Mouse (Mus musculus) limb, embryonic 13.5 days (tissue): ENCODE measurements around the gene Asb12. TPM values are rescaled to one million over a fixed set of nuclear protein-coding genes. Genes with fewer than 3 reads are reported as not detected.
A peak's percentile ranks its signal among the peaks of the same experiment; 100 is the strongest.
"Not testable (repeated sequence)": the region's sequence is repeated elsewhere in the genome, so short reads cannot be mapped to it uniquely, and the experiment has no call there.

Experiments used
- ATAC-seq: fragments of 200-750 bp; cut with Nextera tagmentation; 2 replicates; pipeline ENCODE4 v1.8.0; 2017; ENCODE audit warnings: low read depth, moderate number of reproducible peaks, moderate TSS enrichment; ENCODE audit not compliant: low FRiP score
- H3K27ac ChIP-seq: fragments of 300-500 bp; sonication (generic); 2 replicates; pipeline ENCODE4 v1.5.1; 2015; ENCODE audit warnings: inconsistent platforms, mild to moderate bottlenecking, moderate library complexity
- H3K27me3 ChIP-seq: fragments of 300-500 bp; sonication (generic); 2 replicates; pipeline ENCODE4 v1.6.1; 2015; ENCODE audit warnings: mild to moderate bottlenecking, inconsistent platforms
- H3K36me3 ChIP-seq: fragments of 300-500 bp; sonication (generic); 2 replicates; pipeline ENCODE4 v1.6.1; 2015; ENCODE audit warnings: inconsistent platforms, mild to moderate bottlenecking, moderate library complexity
- H3K4me1 ChIP-seq: fragments of 300-500 bp; sonication (generic); 2 replicates; pipeline ENCODE4 v1.6.1; 2015; ENCODE audit warnings: inconsistent platforms
- H3K4me2 ChIP-seq: fragments of 300-500 bp; sonication (generic); replicated peaks from 2 replicates; pipeline ENCODE4 v1.6.1; 2015; ENCODE audit warnings: inconsistent platforms, mild to moderate bottlenecking, moderate library complexity
- H3K4me3 ChIP-seq: fragments of 300-500 bp; sonication (generic); 2 replicates; pipeline ENCODE4 v1.5.1; 2015; ENCODE audit warnings: moderate library complexity, mild to moderate bottlenecking, inconsistent platforms
- H3K9ac ChIP-seq: fragments of 300-500 bp; sonication (generic); 2 replicates; pipeline ENCODE4 v1.6.1; 2015; ENCODE audit warnings: mild to moderate bottlenecking, inconsistent platforms
- H3K9me3 ChIP-seq: fragments of 300-500 bp; sonication (generic); 2 replicates; pipeline ENCODE4 v1.6.1; 2016; ENCODE audit warnings: inconsistent platforms
- WGBS: fragments of 180-500 bp; shearing (Covaris S2); methylation state at CpG from one replicate; pipeline ENCODE4 v1.1.7; 2015; 5-methylcytosine and 5-hydroxymethylcytosine counted together
- polyA plus RNA-seq: library from polyadenylated mRNA; unstranded; fragments of >200 nt; fragmentation: Nextera tagmentation; extraction: Ambion mirVana; gene quantifications from 2 replicates; pipeline ENCODE4 v1.2.1, GENCODE M21; 2015

Gene Asb12
- 0.11 and 0.22 TPM in 2 replicates for polyA plus RNA-seq

DNA sequence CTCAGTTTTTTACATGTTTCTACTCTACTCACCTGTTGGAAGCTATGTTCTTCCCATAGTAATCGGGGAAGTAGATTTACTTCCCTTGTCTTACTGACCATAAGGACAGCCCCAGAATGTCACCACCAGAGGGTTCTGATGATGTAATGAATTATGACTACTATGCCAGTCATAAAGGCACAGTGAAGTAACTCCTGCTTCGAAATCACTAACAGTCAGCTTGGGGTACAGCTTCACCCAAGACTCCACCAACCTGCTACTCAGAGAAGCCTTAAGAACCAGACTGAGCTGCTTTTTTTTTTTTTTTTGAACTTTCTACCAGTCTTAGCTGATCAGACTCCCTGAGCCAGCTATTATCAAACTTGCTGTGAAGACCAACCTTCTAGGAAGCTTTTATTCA is at the start of gene Asb12, which contains the start of gene Pfn5:
Gene Asb12 (minus strand): TSS at position 101 of the 400 bp plus-strand sequence.
Gene Pfn5 (plus strand): TSS at position 218 of the 400 bp plus-strand sequence.
- Histone ChIP-seq H3K9ac (no peak within 1 kb of the TSS), H3K36me3 (no peaks in the 10 kb centered on the region), H3K4me3 (no peak within 1 kb of the TSS), H3K4me1 (no peaks in the 10 kb centered on the region), H3K9me3 (no peaks in the 10 kb centered on the region), H3K27me3 (no peaks in the 10 kb centered on the region), H3K4me2 (no peak within 1 kb of the TSS), H3K27ac (no peak within 1 kb of the TSS)
- no peak for ATAC-seq
- 83% methylated on average over 2 of the region's 2 CpGs for WGBS

DNA sequence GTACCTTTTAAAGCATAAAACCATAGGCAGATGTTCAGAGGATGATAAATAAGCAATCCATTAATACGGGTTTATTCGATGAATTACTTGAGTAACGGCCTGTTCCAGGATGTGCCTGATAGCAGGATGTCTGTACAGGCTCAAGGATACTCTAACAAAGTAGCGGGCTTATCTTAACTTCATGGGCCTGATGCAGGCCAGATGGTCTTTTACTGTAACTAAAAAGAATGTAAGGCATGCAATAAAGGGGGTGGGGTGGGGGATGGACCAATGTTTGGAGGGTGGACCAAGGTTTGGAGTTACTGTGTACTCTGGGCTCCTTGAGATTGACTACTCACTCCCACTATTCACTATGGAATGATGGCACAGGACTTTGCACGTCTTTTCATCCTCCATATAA is 42.8 kb upstream of the Asb12 start:
- H3K4me2 ChIP-seq: no peak overlapping the region
- no peak overlapping the region for H3K4me3 ChIP-seq
- no peaks in the 10 kb centered on the region; the same call in 1 of the 2 replicates for H3K27me3 ChIP-seq
- ATAC-seq: peak; percentile 44; the same call in 1 of the 2 replicates
- H3K27ac ChIP-seq: no peak overlapping the region
- no peak overlapping the region for H3K9ac ChIP-seq
- no peaks in the 10 kb centered on the region for H3K36me3 ChIP-seq
- H3K9me3 ChIP-seq: no peaks in the 10 kb centered on the region
- WGBS: 54% methylated on average over 5 of the region's 5 CpGs
- H3K4me1 ChIP-seq: no peaks in the 10 kb centered on the region

DNA sequence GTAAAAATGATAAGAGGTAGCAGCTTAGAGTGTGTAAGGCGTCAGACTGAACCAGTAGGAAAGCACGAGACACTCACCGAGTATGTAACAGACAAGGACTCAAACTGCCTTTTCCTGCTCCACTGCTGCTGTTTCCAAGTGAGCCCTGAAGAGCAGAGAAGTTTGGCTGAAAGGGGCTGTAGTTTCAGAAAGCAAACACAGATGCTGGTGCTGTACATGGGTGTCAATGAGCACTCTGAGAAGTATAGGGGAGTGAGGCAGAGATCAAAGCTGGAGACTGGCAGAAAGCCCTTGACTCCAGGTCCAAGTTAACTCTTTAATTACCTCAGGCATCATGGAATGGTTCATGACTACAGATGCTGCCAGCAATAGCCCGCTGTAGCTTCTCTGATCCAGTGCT is 3.5 kb downstream of the Asb12 start:
- H3K9me3 ChIP-seq: no peaks in the 10 kb centered on the region
- no peak for ATAC-seq
- H3K4me2 ChIP-seq: no peak overlapping the region
- no peak overlapping the region for H3K27ac ChIP-seq
- no peak overlapping the region for H3K9ac ChIP-seq
- no peaks in the 10 kb centered on the region for H3K4me1 ChIP-seq
- H3K4me3 ChIP-seq: no peak overlapping the region
- 56% methylated on average over 4 of the region's 4 CpGs for WGBS
- no peaks in the 10 kb centered on the region for H3K36me3 ChIP-seq
- H3K27me3 ChIP-seq: no peaks in the 10 kb centered on the region

DNA sequence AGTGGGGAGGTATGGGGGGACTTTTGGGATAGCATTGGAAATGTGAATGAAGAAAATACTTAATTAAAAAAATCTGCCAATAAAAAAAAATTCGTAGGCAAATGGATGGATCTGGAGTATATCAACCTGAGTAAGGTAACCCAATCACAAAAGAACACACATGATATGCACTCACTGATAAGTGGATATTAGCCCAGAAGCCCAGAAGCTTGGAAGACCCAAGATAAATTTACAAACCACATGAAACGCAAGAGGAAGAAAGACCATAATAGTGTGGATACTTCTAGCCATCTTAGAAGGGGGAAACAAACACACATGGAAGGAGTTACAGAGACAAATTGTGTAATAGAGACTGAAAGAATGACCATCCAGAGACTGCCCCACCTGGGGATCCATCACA is 22.3 kb downstream of the Asb12 start:
- not testable (repeated sequence) for ATAC-seq, H3K27ac ChIP-seq, H3K36me3 ChIP-seq, H3K9me3 ChIP-seq, H3K4me2 ChIP-seq, H3K4me1 ChIP-seq, H3K27me3 ChIP-seq, H3K4me3 ChIP-seq, H3K9ac ChIP-seq
- 86% methylated on average over 2 of the region's 2 CpGs for WGBS

DNA sequence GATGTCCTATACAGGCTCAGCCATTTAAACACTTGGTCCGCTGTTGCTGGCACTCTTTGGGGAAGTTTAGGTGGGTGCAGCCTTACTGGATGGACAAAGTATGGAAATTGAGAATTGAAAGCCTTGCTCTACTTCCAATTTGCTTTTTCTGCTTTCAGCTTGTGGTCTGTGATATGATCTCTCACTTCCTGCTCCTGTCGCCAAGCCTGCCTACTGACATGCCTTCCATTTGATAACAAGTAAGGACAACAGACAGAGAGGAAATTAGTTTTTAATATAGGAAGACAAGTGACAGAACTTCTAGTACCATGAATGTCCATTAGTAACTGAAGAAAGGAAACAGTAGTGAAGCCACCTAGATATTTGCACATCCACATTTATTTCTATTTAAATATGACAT is 32.6 kb downstream of the Asb12 start:
- 93% methylated on average over 2 of the region's 2 CpGs for WGBS
- no peaks in the 10 kb centered on the region for H3K36me3 ChIP-seq
- H3K27me3 ChIP-seq: no peaks in the 10 kb centered on the region; the same call in 1 of the 2 replicates
- no peak for ATAC-seq
- H3K9me3 ChIP-seq: no peaks in the 10 kb centered on the region
- no peak overlapping the region for H3K4me3 ChIP-seq
- H3K27ac ChIP-seq: no peak overlapping the region
- H3K4me1 ChIP-seq: no peaks in the 10 kb centered on the region
- H3K4me2 ChIP-seq: no peak overlapping the region
- no peak overlapping the region for H3K9ac ChIP-seq

DNA sequence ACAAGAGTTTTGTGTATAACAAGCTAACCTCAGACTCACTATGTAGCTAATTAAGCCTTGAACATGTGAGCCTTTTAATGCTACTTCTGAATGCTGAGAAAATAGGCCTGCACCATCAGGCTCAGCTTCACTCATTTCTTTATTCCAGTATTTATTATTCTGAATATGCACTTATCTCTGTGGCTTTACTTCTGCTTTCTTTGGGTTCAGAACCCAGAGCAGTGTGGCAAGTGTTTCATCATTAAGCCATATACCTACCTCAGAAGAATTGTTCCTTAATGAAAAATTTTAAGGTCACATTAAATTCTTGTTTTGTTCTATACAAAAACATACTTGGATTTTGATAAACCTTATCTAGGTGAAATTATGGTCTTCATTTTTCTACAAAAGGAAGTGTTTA is 33.9 kb downstream of the Asb12 start:
- Histone ChIP-seq H3K4me3 (no peak overlapping the region), H3K36me3 (no peaks in the 10 kb centered on the region), H3K9ac (no peak overlapping the region), H3K27ac (no peak overlapping the region), H3K9me3 (no peaks in the 10 kb centered on the region), H3K4me2 (no peak overlapping the region), H3K4me1 (no peaks in the 10 kb centered on the region), H3K27me3 (no peaks in the 10 kb centered on the region; the same call in 1 of the 2 replicates)
- ATAC-seq: no peak

DNA sequence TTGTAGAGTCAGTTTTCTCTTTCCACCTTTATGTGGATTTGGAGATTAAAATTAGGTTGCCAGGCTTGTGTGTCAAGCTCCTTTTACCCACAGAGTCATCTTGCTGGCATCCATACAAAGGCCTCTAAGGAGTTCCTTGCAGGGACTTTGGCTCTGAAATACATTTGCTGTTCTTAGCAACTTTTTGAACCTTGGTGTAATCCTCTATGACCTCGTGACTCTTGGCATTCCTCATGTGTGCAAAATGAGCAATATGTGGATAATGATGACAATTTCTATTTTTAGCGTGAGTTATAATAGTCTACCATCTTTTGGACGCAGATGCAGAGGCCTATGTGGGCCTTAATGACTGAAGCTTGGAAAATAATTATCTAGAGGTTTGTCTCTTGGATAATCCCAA is 100.6 kb downstream of the Asb12 start:
- no peak overlapping the region for H3K4me3 ChIP-seq
- no peak overlapping the region for H3K4me2 ChIP-seq
- no peaks in the 10 kb centered on the region for H3K9me3 ChIP-seq
- WGBS: 68% methylated on average over 3 of the region's 3 CpGs
- H3K4me1 ChIP-seq: no peaks in the 10 kb centered on the region
- H3K36me3 ChIP-seq: no peaks in the 10 kb centered on the region
- H3K27ac ChIP-seq: no peak overlapping the region
- no peak overlapping the region for H3K9ac ChIP-seq
- H3K27me3 ChIP-seq: no peaks in the 10 kb centered on the region
- no peak for ATAC-seq

DNA sequence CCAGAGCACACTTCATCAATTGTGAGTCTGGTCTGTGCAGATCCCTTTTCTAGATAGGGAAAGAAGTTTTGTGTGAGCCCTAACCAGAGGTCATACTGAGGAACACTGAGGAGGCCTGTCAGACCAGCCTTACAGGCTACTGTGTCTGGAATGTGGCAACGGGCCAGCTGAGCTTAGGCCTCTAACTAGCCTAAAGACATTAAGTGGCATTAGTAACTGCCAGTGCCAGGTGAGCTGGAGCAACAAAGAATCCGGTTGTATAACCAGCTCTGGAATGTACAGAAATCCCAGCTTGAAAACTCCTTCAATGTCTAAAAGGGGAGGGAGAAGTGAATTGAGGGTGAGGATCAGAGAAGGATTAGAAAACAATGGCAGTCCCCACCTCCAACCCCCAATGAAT is 111.9 kb downstream of the Asb12 start:
- no peak for ATAC-seq
- 44% methylated on average over 2 of the region's 2 CpGs for WGBS
- Histone ChIP-seq H3K36me3 (no peaks in the 10 kb centered on the region), H3K27me3 (no peaks in the 10 kb centered on the region; the same call in 1 of the 2 replicates), H3K4me2 (no peak overlapping the region), H3K4me3 (no peak overlapping the region), H3K9ac (no peak overlapping the region), H3K9me3 (no peaks in the 10 kb centered on the region; the same call in 1 of the 2 replicates), H3K27ac (no peak overlapping the region), H3K4me1 (0 out of 2 replicates have a peak, but pooled peaks cover 10% of the 10 kb centered on the region)

DNA sequence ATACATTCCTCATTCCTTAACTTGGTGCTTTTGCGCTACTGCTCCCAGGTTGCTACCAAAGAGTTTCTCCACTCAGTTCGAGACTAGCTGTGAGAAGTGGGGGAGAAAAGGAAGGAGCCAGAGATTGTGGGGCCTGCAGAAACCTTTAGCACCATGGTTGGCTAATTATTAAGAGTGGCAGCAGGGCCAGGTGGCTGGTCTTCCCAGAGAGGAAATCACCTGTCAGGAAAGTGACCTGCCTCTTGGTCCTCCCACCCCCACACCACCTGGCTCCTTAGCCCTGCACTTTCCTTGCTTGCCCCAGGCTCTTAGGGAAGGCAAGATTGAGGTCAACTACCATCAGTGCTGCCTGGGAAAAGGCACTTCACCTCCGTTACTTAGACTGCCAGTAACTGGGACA is 112.6 kb downstream of the Asb12 start:
- peak overlapping the region; percentile 22; the same call in 1 of the 2 replicates for H3K27ac ChIP-seq
- 0 out of 2 replicates have a peak, but pooled peaks cover 10% of the 10 kb centered on the region for H3K4me1 ChIP-seq
- H3K36me3 ChIP-seq: no peaks in the 10 kb centered on the region
- no peaks in the 10 kb centered on the region; the same call in 1 of the 2 replicates for H3K9me3 ChIP-seq
- ATAC-seq: 0 out of 2 replicates have a peak, but pooled peaks have one; percentile 0
- peak overlapping the region; percentile 67 for H3K4me2 ChIP-seq
- peak overlapping the region; percentile 31; the same call in 1 of the 2 replicates for H3K9ac ChIP-seq
- WGBS: 21% methylated on average over 3 of the region's 3 CpGs
- H3K27me3 ChIP-seq: no peaks in the 10 kb centered on the region; the same call in 1 of the 2 replicates
- H3K4me3 ChIP-seq: peak overlapping the region; percentile 55

DNA sequence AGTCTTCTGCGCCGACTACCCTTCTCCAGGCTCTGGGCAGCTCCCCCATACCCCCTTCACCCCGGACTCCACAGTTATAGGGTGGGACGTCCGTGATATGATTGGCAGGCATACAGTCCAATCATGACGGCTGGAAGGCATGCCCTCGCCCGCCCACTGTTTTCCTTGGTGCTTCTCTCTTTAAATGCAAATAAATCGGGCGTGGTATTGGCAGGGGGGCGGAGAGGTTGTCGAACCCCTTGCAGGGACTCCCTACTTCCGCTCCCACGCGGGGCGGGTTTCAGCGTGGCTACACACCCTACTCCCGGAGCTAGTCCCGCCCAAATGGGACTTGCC is 113.0 kb downstream of the Asb12 start, which contains the start of gene Amer1:
Gene Amer1 (minus strand): TSS at position 97 of the 336 bp plus-strand sequence.
- Histone ChIP-seq H3K27ac (peak within 1 kb of the TSS; percentile 79), H3K4me3 (peak within 1 kb of the TSS; percentile 55), H3K4me1 (0 out of 2 replicates have a peak, but pooled peaks cover 10% of the 10 kb centered on the region), H3K4me2 (peak within 1 kb of the TSS; percentile 67), H3K9ac (peak within 1 kb of the TSS; percentile 66), H3K36me3 (no peaks in the 10 kb centered on the region), H3K27me3 (no peaks in the 10 kb centered on the region; the same call in 1 of the 2 replicates), H3K9me3 (no peaks in the 10 kb centered on the region; the same call in 1 of the 2 replicates)
- peak; percentile 98 for ATAC-seq
- WGBS: 17% methylated on average over 19 of the region's 19 CpGs

DNA sequence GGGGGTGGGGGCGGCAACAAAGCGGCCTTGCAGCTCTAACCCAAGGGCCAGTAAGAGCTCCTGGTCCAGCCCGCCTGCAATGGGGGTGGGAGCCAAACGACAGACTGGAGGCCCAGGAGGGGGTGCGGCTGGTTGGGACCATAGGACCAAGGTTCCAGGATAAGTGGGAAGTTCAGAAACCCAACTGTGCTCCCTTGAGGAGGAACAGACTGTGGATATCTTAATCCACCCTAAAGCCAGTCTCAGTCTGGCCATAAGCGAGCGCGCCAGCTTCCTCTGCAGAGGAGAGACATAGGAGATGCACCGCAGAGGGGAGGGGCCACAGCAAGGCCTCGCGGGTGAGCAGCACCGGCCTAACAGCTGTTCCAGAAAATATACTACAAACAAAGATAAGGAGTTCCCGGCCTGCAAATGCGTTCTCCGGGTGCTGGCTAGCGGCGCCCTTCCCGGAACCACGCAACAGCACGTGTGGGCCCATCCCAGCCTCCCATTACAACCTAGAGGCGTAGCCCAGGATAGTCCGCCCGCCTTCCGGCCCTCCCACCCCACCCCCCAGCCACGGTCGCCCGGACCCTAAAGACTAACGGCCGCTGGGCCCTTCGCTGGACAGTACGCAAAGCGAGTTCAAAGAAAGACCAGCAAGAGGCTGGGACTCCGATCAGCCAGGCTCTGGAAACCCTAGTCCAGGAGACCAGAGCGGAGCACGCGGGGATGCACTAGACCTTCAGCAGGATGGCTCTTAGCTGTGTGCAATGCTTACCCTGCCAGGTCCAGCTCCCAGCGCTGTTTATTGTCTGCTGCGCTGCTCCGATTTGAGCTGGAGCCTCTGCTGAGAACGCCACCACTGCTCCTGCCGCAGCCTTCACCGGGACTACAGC is 113.7 kb downstream of the Asb12 start:
- peak overlapping the region; percentile 79 for H3K27ac ChIP-seq
- peak overlapping the region; percentile 66 for H3K9ac ChIP-seq
- no peaks in the 10 kb centered on the region; the same call in 1 of the 2 replicates for H3K27me3 ChIP-seq
- WGBS: 21% methylated on average over 42 of the region's 42 CpGs
- H3K9me3 ChIP-seq: no peaks in the 10 kb centered on the region; the same call in 1 of the 2 replicates
- H3K4me3 ChIP-seq: peak overlapping the region; percentile 55
- H3K4me1 ChIP-seq: 0 out of 2 replicates have a peak, but pooled peaks cover 10% of the 10 kb centered on the region
- ATAC-seq: peak; percentile 76
- H3K36me3 ChIP-seq: no peaks in the 10 kb centered on the region
- H3K4me2 ChIP-seq: peak overlapping the region; percentile 67

DNA sequence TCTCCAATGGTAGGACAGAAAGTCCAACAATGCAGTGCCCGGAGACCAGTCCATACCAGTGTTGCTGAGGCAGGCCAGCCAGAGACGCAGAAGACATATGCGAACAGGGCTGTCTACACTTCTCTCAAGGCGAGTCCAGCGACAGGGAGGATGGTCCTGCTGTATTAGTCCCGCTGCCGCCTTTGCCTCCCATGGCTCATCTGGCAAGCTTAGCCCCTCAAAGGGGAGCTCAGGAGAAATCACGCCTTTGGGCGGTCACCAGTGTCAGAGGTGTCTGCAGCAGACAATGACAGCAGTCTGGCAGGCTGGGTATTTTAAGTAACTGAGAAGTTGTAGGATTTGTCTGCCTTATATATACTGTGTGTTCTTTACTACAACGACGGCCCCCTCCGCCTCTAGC is 114.4 kb downstream of the Asb12 start:
- no peaks in the 10 kb centered on the region for H3K9me3 ChIP-seq
- H3K4me2 ChIP-seq: peak overlapping the region; percentile 67
- H3K27me3 ChIP-seq: no peaks in the 10 kb centered on the region; the same call in 1 of the 2 replicates
- no peak for ATAC-seq
- H3K4me3 ChIP-seq: peak overlapping the region; percentile 55
- 28% methylated on average over 12 of the region's 12 CpGs for WGBS
- no peaks in the 10 kb centered on the region for H3K36me3 ChIP-seq
- peak overlapping the region; percentile 66 for H3K9ac ChIP-seq
- 0 out of 2 replicates have a peak, but pooled peaks cover 10% of the 10 kb centered on the region for H3K4me1 ChIP-seq
- H3K27ac ChIP-seq: no peak overlapping the region; the same call in 1 of the 2 replicates
